Mouse (Mus musculus) liver, embryonic 13.5 days (tissue): ENCODE results near the gene Kdm1b. TPM values are rescaled to one million over a fixed set of nuclear protein-coding genes. Genes with fewer than 3 reads are reported as not detected.
A peak's percentile ranks its signal among the peaks of the same experiment; 100 is the strongest.

ENCODE experiments used
- ATAC-seq: fragments of 200-750 bp; cut with Nextera tagmentation; 2 replicates; pipeline ENCODE4 v1.8.0; 2017; ENCODE audit warnings: low read depth, mild to moderate bottlenecking, moderate number of reproducible peaks, moderate library complexity
- DNase-seq: peaks from one replicate; pipeline ENCODE4 v3.0.0; 2022
- H3K27ac ChIP-seq: fragments of 300-500 bp; sonication (generic); 2 replicates; pipeline ENCODE4 v1.5.1; 2015; ENCODE audit warnings: moderate library complexity, mild to moderate bottlenecking, inconsistent platforms
- H3K27me3 ChIP-seq: fragments of 300-500 bp; sonication (generic); 2 replicates; pipeline ENCODE4 v1.6.1; 2015; ENCODE audit warnings: mild to moderate bottlenecking, inconsistent platforms
- H3K36me3 ChIP-seq: fragments of 300-500 bp; sonication (generic); 2 replicates; pipeline ENCODE4 v1.6.1; 2015; ENCODE audit warnings: mild to moderate bottlenecking, inconsistent platforms
- H3K4me1 ChIP-seq: fragments of 300-500 bp; sonication (generic); replicated peaks from 2 replicates; pipeline ENCODE4 v1.6.1; 2015; ENCODE audit warnings: inconsistent platforms
- H3K4me2 ChIP-seq: fragments of 300-500 bp; sonication (generic); 2 replicates; pipeline ENCODE4 v1.6.1; 2015; ENCODE audit warnings: inconsistent platforms, mild to moderate bottlenecking, moderate library complexity
- H3K4me3 ChIP-seq: fragments of 300-500 bp; sonication (generic); replicated peaks from 2 replicates; pipeline ENCODE4 v1.5.1; 2015; ENCODE audit warnings: mild to moderate bottlenecking, inconsistent platforms
- H3K9ac ChIP-seq: fragments of 300-500 bp; sonication (generic); 2 replicates; pipeline ENCODE4 v1.6.1; 2015; ENCODE audit warnings: mild to moderate bottlenecking, inconsistent platforms
- H3K9me3 ChIP-seq: fragments of 300-500 bp; sonication (generic); replicated peaks from 2 replicates; pipeline ENCODE4 v1.6.1; 2016; ENCODE audit warnings: inconsistent platforms
- whole genome bisulfite sequencing: fragments of 180-500 bp; shearing (Covaris S2); methylation state at CpG from one replicate; pipeline ENCODE4 v1.1.7; 2015; ENCODE audit not compliant: insufficient replicate concordance; 5-methylcytosine and 5-hydroxymethylcytosine counted together
- polyA plus RNA-seq: library from polyadenylated mRNA; unstranded; fragments of >200 nt; fragmentation: Nextera tagmentation; extraction: Ambion mirVana; gene quantifications from 2 replicates; pipeline ENCODE4 v1.2.1, GENCODE M21; 2015

Gene Kdm1b
- 3.0 and 4.6 TPM in 2 replicates for polyA plus RNA-seq

GRCm38 (mm10) chr13:47043030-47043680, at the start of gene Kdm1b:
Gene Kdm1b (plus strand): TSS chr13:47043499.
- peaks cover 19% of the 10 kb centered on the region for H3K27me3 ChIP-seq
- H3K9ac ChIP-seq, result peak within 1 kb of the TSS; percentile 83
- peak within 1 kb of the TSS; percentile 77 for H3K4me3 ChIP-seq
- no peaks in the 10 kb centered on the region for H3K9me3 ChIP-seq
- peak; percentile 95 for ATAC-seq
- H3K36me3 ChIP-seq, result no peaks in the 10 kb centered on the region
- H3K4me1 ChIP-seq, result peaks cover 30% of the 10 kb centered on the region
- peak within 1 kb of the TSS; percentile 93 for H3K4me2 ChIP-seq
- DNase-seq, result peak; percentile 98
- under 1% methylated on average over 48 of the region's 48 CpGs for WGBS
- H3K27ac ChIP-seq, result peak within 1 kb of the TSS; percentile 15; the same call in 1 of the 2 replicates

GRCm38 (mm10) chr13:46997355-46997754, 45.9 kb upstream of the Kdm1b start:
- Histone ChIP-seq H3K4me2 (no peak overlapping the region), H3K9ac (no peak overlapping the region), H3K4me1 (no peaks in the 10 kb centered on the region), H3K4me3 (no peak overlapping the region), H3K9me3 (no peaks in the 10 kb centered on the region), H3K27ac (no peak overlapping the region), H3K27me3 (no peaks in the 10 kb centered on the region), H3K36me3 (no peaks in the 10 kb centered on the region)
- ATAC-seq, result no peak
- DNase-seq, result no peak
- 34% methylated on average over 4 of the region's 4 CpGs for WGBS

GRCm38 (mm10) chr13:46999498-46999897, 43.8 kb upstream of the Kdm1b start:
- no peak for ATAC-seq
- no peaks in the 10 kb centered on the region for H3K4me1 ChIP-seq
- no peak overlapping the region for H3K4me2 ChIP-seq
- H3K27ac ChIP-seq, result no peak overlapping the region
- H3K27me3 ChIP-seq, result no peaks in the 10 kb centered on the region
- no peak for DNase-seq
- no peak overlapping the region for H3K4me3 ChIP-seq
- no peak overlapping the region for H3K9ac ChIP-seq
- H3K36me3 ChIP-seq, result no peaks in the 10 kb centered on the region
- no peaks in the 10 kb centered on the region for H3K9me3 ChIP-seq
- WGBS, result 40% methylated on average over 5 of the region's 5 CpGs

GRCm38 (mm10) chr13:47001590-47001989, 41.7 kb upstream of the Kdm1b start:
- Histone ChIP-seq H3K36me3 (no peaks in the 10 kb centered on the region), H3K9ac (no peak overlapping the region), H3K9me3 (no peaks in the 10 kb centered on the region), H3K4me1 (no peaks in the 10 kb centered on the region), H3K4me3 (no peak overlapping the region), H3K4me2 (no peak overlapping the region), H3K27ac (no peak overlapping the region), H3K27me3 (no peaks in the 10 kb centered on the region)
- ATAC-seq (no peak), DNase-seq (no peak)
- 72% methylated on average over 4 of the region's 4 CpGs for WGBS

- Histone ChIP-seq H3K36me3 (no peaks in the 10 kb centered on the region), H3K27ac (no peak overlapping the region), H3K4me3 (peak overlapping the region; percentile 63), H3K4me1 (peaks cover 10% of the 10 kb centered on the region), H3K27me3 (peaks cover 24% of the 10 kb centered on the region), H3K4me2 (peak overlapping the region; percentile 89), H3K9ac (no peak overlapping the region), H3K9me3 (no peaks in the 10 kb centered on the region)
- no peak for ATAC-seq
- no peak for DNase-seq
- 47% methylated on average over 10 of the region's 10 CpGs for WGBS
Measured at GRCm38 (mm10) chr13:47013740-47014139, 29.6 kb upstream of the Kdm1b start.

GRCm38 (mm10) chr13:47014334-47015194, 28.7 kb upstream of the Kdm1b start, which contains the start of gene Nhlrc1:
Gene Nhlrc1 (minus strand): TSS chr13:47014850.
- 3% methylated on average over 69 of the region's 73 CpGs for WGBS
- Histone ChIP-seq H3K27me3 (peaks cover 24% of the 10 kb centered on the region), H3K4me1 (peaks cover 10% of the 10 kb centered on the region), H3K4me2 (peak within 1 kb of the TSS; percentile 89), H3K36me3 (no peaks in the 10 kb centered on the region), H3K9me3 (no peaks in the 10 kb centered on the region), H3K27ac (no peak within 1 kb of the TSS), H3K4me3 (peak within 1 kb of the TSS; percentile 63), H3K9ac (peak within 1 kb of the TSS; percentile 65)
- ATAC-seq, result peak; percentile 65
- peak; percentile 28 for DNase-seq

- H3K4me3 ChIP-seq, result no peak overlapping the region; the same call in 1 of the 2 replicates
- H3K9ac ChIP-seq, result no peak overlapping the region
- 72% methylated on average over 5 of the region's 5 CpGs for WGBS
- DNase-seq, result no peak
- H3K4me1 ChIP-seq, result peaks cover 10% of the 10 kb centered on the region
- no peaks in the 10 kb centered on the region for H3K9me3 ChIP-seq
- peak overlapping the region; percentile 89 for H3K4me2 ChIP-seq
- ATAC-seq, result no peak
- H3K36me3 ChIP-seq, result no peaks in the 10 kb centered on the region
- peaks cover 24% of the 10 kb centered on the region for H3K27me3 ChIP-seq
- H3K27ac ChIP-seq, result no peak overlapping the region
Measured at GRCm38 (mm10) chr13:47015195-47015501, 28.2 kb upstream of the Kdm1b start.

- 42% methylated on average over 5 of the region's 5 CpGs for WGBS
- ATAC-seq (no peak), DNase-seq (no peak)
- Histone ChIP-seq H3K9ac (no peak overlapping the region), H3K27ac (no peak overlapping the region), H3K9me3 (no peaks in the 10 kb centered on the region), H3K4me1 (peaks cover 10% of the 10 kb centered on the region), H3K36me3 (no peaks in the 10 kb centered on the region), H3K27me3 (peaks cover 24% of the 10 kb centered on the region), H3K4me2 (no peak overlapping the region), H3K4me3 (no peak overlapping the region)
Measured at GRCm38 (mm10) chr13:47017259-47017658, 26.0 kb upstream of the Kdm1b start.

- WGBS, result 64% methylated on average over 7 of the region's 7 CpGs
- H3K27me3 ChIP-seq, result 0 out of 2 replicates have a peak, but pooled peaks cover 2% of the 10 kb centered on the region
- peaks cover under 1% of the 10 kb centered on the region for H3K4me1 ChIP-seq
- no peaks in the 10 kb centered on the region for H3K9me3 ChIP-seq
- H3K27ac ChIP-seq, result no peak overlapping the region
- no peak overlapping the region for H3K4me2 ChIP-seq
- ATAC-seq (no peak), DNase-seq (no peak)
- H3K4me3 ChIP-seq, result no peak overlapping the region
- no peaks in the 10 kb centered on the region for H3K36me3 ChIP-seq
- no peak overlapping the region for H3K9ac ChIP-seq
Measured at GRCm38 (mm10) chr13:47019774-47020173, 23.5 kb upstream of the Kdm1b start.

GRCm38 (mm10) chr13:47020798-47021197, 22.5 kb upstream of the Kdm1b start:
- ATAC-seq (no peak), DNase-seq (no peak)
- no peak overlapping the region for H3K4me3 ChIP-seq
- H3K4me2 ChIP-seq, result no peak overlapping the region
- whole genome bisulfite sequencing, result 65% methylated on average over 7 of the region's 7 CpGs
- H3K4me1 ChIP-seq, result no peaks in the 10 kb centered on the region
- H3K9me3 ChIP-seq, result no peaks in the 10 kb centered on the region
- H3K9ac ChIP-seq, result no peak overlapping the region
- H3K36me3 ChIP-seq, result no peaks in the 10 kb centered on the region
- no peak overlapping the region for H3K27ac ChIP-seq
- 0 out of 2 replicates have a peak, but pooled peaks cover 2% of the 10 kb centered on the region for H3K27me3 ChIP-seq

- ATAC-seq (no peak), DNase-seq (no peak)
- Histone ChIP-seq H3K9me3 (no peaks in the 10 kb centered on the region), H3K4me3 (no peak overlapping the region), H3K4me1 (0 out of 2 replicates have a peak, but pooled peaks cover 2% of the 10 kb centered on the region), H3K36me3 (no peaks in the 10 kb centered on the region), H3K4me2 (no peak overlapping the region), H3K9ac (no peak overlapping the region), H3K27ac (no peak overlapping the region), H3K27me3 (no peaks in the 10 kb centered on the region)
- 70% methylated on average over 17 of the region's 17 CpGs for WGBS
Measured at GRCm38 (mm10) chr13:47030376-47031107, 12.8 kb upstream of the Kdm1b start.
